Mouse (Mus musculus) olfactory bulb, adult 2 months (tissue): Measurements from ENCODE around the gene Pgf. TPM values are rescaled to one million over a fixed set of nuclear protein-coding genes. Genes with fewer than 3 reads are reported as not detected.
A peak's percentile ranks its signal among the peaks of the same experiment; 100 is the strongest.

Source experiments
- H3K27ac ChIP-seq: fragments of 200-500 bp; 2 replicates; pipeline ENCODE4 v1.5.1; 2012; ENCODE audit warnings: low read depth, low read length; ENCODE audit not compliant: insufficient read depth
- H3K4me1 ChIP-seq: fragments of 200-500 bp; 2 replicates; pipeline ENCODE4 v1.6.1; 2012; ENCODE audit warnings: low read length; ENCODE audit not compliant: control insufficient read depth, insufficient read depth
- H3K4me3 ChIP-seq: fragments of 200-500 bp; 2 replicates; pipeline ENCODE4 v1.5.1; 2012; ENCODE audit warnings: mild to moderate bottlenecking, low read depth, low read length, moderate library complexity; ENCODE audit not compliant: insufficient read depth
- CTCF ChIP-seq: fragments of 200-500 bp; IDR thresholded peaks from 2 replicates; pipeline ENCODE4 v1.5.1; 2012; ENCODE audit warnings: low read depth, mild to moderate bottlenecking, low read length, moderate library complexity; ENCODE audit not compliant: insufficient read depth
- POLR2A ChIP-seq: fragments of 200-500 bp; IDR thresholded peaks from 2 replicates; pipeline ENCODE4 v1.6.1; 2012; ENCODE audit warnings: mild to moderate bottlenecking, low read depth, low read length, moderate library complexity; ENCODE audit not compliant: insufficient read depth
- WGBS: fragments of 180-500 bp; shearing (Covaris S2); methylation state at CpG from one replicate; pipeline ENCODE4 v1.1.7; 2018; 5-methylcytosine and 5-hydroxymethylcytosine counted together
- polyA plus RNA-seq: library from polyadenylated mRNA; stranded (reverse); fragments of >200 nt; gene quantifications from 2 replicates; pipeline ENCODE4 v1.2.4, GENCODE M21; 2012; ENCODE audit warnings: low replicate concordance; ENCODE audit not compliant: missing spikeins, insufficient read depth, insufficient read length

The Pgf gene
- polyA plus RNA-seq, 1 experiment: not detected

DNA sequence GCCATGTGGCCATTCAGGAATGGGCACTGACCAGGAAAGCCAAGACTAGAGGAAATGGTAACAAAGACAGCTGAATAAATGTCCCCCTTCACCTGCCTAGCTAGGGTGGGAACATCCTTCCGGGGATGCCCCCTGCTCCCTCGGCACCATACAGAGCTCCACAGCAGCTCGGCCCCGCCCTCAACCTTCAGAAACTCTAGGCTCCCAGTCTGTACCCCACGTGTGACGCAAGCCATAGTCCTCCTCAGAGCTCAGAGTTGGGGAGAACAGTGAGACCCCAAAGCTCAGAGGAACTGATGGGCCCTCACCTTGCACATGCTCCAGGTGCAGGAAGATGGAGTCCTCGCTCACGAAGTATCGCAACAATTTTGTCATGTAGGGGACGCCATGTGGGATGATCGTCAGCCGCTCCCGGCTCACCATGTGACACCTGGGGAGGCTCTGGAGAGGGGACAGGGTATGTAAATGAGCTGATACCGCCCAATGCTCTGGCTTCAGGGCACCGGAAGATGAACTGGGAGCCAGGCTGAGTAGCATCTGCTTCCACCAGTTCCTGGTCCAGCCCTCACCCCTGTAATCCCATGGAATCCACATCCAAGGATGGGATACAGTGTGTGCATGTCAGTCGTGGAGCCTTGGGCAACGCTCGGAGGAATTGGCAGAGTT is 37.4 kb downstream of the Pgf start:
- Histone ChIP-seq H3K27ac (no peak overlapping the region), H3K4me1 (peaks cover 6% of the 10 kb centered on the region), H3K4me3 (no peak overlapping the region)
- 55% methylated on average over 18 of the region's 18 CpGs for WGBS
- TF ChIP-seq POLR2A: no peak
- TF ChIP-seq CTCF: no peak

DNA sequence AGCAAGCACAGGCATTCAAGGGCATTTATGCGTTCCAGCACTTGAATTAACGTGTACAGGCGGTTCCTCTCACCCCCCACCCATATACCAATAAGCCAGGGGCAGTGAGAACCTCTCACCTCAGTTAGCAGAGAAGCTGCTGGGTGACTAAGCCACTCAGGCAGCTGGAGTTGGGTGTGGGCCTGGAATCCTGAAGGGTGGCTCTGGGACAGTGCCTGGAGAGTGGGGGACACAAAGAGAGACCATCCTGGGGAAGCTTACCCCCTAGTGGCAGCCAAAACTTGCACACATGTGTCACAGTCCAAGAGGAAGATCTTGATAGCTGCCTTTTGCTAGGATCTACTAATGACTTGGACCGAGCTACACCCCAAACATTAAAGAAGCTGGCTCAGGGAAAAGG is 41.0 kb downstream of the Pgf start:
- 62% methylated on average over 4 of the region's 4 CpGs for WGBS
- no peak overlapping the region for H3K27ac ChIP-seq
- TF ChIP-seq CTCF (no peak), POLR2A (no peak)

DNA sequence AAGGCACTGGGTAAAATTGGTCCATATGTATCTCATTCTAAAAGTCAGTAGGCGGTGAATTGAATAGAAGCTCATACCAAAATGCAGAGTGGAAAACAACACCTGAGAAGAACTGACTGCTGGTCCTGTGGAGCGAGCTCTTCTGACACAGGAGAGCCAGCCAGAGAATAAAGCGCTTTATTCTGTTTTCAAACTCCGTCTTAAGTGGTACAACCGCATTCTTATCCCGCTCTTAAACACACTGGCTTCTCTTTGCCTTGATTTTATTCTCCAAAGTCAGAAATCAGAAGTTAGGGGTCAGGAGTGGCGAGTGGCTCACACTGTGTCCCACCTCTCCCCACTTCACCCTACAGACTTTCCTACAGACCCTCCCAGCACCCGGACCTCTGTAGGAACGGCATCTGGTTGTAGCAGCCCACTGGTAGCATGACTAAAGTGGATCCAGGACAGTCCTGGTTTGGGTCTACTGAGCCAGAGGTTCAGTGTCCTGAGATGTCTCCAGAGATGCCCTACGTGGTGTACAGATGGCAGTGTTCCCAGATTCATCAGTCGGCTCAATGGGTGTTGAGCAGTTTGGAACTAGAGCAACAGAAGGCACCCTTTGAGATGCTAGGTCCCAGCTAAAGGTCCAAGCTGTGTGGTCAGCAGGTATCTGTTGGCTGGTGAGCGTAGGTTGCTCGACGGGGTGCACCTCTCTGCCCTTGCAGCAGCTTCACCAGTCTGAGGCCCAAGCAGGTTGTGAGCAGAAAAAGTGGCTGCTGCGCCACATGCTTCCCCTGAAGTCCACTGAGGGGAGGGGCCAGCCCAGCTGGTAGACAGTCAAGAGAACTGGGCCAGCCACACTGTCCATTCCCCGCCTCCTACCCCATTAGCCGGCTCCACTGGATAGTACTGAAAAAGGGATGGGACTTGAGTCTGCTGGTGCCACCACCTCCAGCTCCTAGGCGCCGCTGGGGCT is 41.8 kb downstream of the Pgf start:
- Histone ChIP-seq H3K4me1 (peaks cover 7% of the 10 kb centered on the region), H3K4me3 (no peak overlapping the region), H3K27ac (no peak overlapping the region)
- 69% methylated on average over 19 of the region's 19 CpGs for whole genome bisulfite sequencing
- TF ChIP-seq POLR2A: no peak

More for the DNA sequence above, 41.0 kb downstream of the Pgf start:
- no peak overlapping the region for H3K4me3 ChIP-seq
- peaks cover 7% of the 10 kb centered on the region for H3K4me1 ChIP-seq

DNA sequence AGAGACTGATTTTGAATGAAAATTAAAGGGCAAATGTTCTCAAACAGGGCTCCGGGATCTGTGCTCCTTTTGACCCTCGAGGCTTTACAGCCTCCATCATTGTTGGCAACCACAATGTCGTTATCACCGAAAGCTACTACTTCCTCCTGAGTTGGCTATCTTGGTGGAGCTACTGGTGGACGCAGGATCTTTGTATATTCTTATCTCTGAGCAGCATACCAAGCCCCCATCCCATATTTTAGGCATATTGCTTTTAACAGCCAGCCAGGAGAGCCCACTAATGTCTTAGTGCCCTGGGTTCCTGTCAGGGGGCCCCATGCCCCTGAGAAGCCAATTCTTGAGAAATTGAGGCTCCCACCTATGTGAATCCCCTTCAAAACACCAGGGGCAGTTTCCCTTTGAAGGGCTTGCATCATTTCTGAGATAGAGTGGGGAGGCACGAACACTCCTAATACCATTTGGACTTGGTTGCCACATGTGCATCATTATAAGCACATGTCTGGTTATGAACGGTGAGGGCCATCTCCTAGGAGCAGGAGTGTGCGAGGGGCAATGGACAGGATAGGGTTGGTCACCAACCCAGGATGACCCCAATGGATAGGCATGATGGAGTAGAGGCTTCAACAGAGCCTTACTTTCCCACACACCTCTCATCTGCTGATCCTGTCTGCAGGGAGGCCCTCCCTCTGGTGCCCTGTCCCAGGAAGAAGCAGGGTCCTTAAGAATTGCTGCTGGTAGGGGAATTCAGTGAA is 43.4 kb downstream of the Pgf start:
- Histone ChIP-seq H3K4me3 (no peak overlapping the region), H3K4me1 (peaks cover 7% of the 10 kb centered on the region), H3K27ac (no peak overlapping the region)
- 85% methylated on average over 8 of the region's 8 CpGs for WGBS
- TF ChIP-seq POLR2A (no peak), CTCF (no peak)

GRCm38 (mm10) chr12:85131361-85131760 is 46.2 kb downstream of the Pgf start:
- TF ChIP-seq POLR2A (no peak), CTCF (no peak)
- H3K4me3 ChIP-seq: no peak overlapping the region
- peaks cover 7% of the 10 kb centered on the region for H3K4me1 ChIP-seq
- no peak overlapping the region for H3K27ac ChIP-seq
- 78% methylated on average over 6 of the region's 6 CpGs for WGBS

- Histone ChIP-seq H3K4me1 (peaks cover 4% of the 10 kb centered on the region; the same call in 1 of the 2 replicates), H3K4me3 (no peak overlapping the region), H3K27ac (no peak overlapping the region)
- TF ChIP-seq POLR2A (no peak), CTCF (no peak)
- WGBS: 84% methylated on average over 9 of the region's 9 CpGs
These were observed 48.1 kb downstream of the Pgf start for GRCm38 (mm10) chr12:85129426-85129978.

DNA sequence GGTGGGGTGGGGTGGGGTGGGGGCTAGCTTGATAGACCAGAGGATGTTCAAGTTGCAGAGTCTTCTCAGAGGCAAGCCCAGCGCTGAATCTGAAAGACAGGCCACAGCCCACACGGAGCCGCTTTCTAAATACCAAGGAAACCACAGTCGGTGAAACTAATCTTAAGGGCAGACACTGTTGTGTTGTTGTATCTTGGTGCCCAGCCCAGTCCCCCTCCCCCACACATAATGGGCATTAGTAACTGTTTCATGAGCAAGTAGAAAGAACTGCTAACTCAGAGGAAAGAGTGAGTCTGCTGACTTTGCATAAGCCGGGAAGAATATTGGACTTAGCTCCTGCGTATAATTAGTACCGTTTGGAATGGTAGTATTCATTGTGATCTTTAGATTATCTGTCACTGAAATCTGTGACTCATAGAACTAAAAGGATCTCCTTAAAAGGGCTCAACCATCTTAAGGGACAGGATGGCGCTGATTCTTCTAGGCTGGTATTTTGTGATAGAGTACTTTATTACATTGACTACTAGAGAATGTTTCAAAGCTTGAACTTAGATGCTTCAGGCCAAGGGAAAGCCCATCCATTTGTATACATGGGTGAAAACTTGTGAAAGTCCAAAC is 50.5 kb downstream of the Pgf start:
- TF ChIP-seq CTCF (no peak), POLR2A (no peak)
- peak overlapping the region; percentile 57; the same call in 1 of the 2 replicates for H3K27ac ChIP-seq
- no peak overlapping the region for H3K4me3 ChIP-seq
- WGBS: 19% methylated on average over 8 of the region's 8 CpGs
- peaks cover 2% of the 10 kb centered on the region; the same call in 1 of the 2 replicates for H3K4me1 ChIP-seq

DNA sequence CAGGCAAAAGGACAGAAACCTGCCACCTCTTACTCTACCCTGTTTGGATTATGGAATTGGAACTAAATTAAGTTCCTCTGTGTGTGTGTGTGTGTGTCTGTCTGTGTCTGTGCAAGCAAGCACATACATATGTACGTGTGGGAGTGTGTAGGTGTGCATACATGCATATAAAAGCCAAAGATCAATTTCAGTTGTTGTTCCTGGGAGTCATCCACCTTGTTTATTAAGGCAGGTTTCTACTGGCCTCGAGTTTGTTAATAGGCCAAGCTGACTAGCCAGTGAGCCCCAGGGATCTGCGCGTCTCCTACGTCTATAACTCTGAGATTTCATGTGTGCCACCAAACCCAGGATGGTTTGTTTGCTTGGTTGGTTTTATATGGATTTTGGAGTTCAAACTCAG is 52.8 kb downstream of the Pgf start:
- 94% methylated on average over 5 of the region's 5 CpGs for WGBS
- TF ChIP-seq POLR2A: no peak
- no peak for TF ChIP-seq CTCF
- H3K4me1 ChIP-seq: peaks cover 5% of the 10 kb centered on the region; the same call in 1 of the 2 replicates
- H3K4me3 ChIP-seq: no peak overlapping the region
- no peak overlapping the region for H3K27ac ChIP-seq
